Mouse (Mus musculus) spleen, adult 2 months (tissue): ENCODE results near the gene Nol11.

Experiments
- CTCF ChIP-seq: fragments of 200-500 bp; IDR thresholded peaks from 2 replicates; pipeline ENCODE4 v1.5.1; 2011; ENCODE audit warnings: mild to moderate bottlenecking, inconsistent platforms; ENCODE audit not compliant: insufficient read depth, insufficient read length, insufficient replicate concordance; ENCODE audit errors: extremely low read depth
- POLR2A ChIP-seq: fragments of 200-500 bp; IDR thresholded peaks from 2 replicates; pipeline ENCODE4 v1.6.1; 2011; ENCODE audit warnings: low read depth, low read length, inconsistent platforms

- TF ChIP-seq CTCF (no peak), POLR2A (no peak)
These were observed 36.1 kb upstream of the Nol11 start for GRCm38 (mm10) chr11:107225301-107225700.
